Mouse (Mus musculus) lung, embryonic 16.5 days (tissue): ENCODE data around the gene Tpbgl. TPM values are rescaled to one million over a fixed set of nuclear protein-coding genes. Genes with fewer than 3 reads are reported as not detected.

ENCODE experiments used
- ATAC-seq: fragments of 200-750 bp; cut with Nextera tagmentation; 2 replicates; pipeline ENCODE4 v1.8.0; 2017; ENCODE audit warnings: low read depth, mild to moderate bottlenecking, moderate library complexity
- H3K27ac ChIP-seq: fragments of 300-500 bp; sonication (generic); 2 replicates; pipeline ENCODE4 v1.5.1; 2014; ENCODE audit warnings: mild to moderate bottlenecking, control low read depth, low read length
- H3K27me3 ChIP-seq: fragments of 300-500 bp; sonication (generic); 2 replicates; pipeline ENCODE4 v1.6.1; 2014; ENCODE audit warnings: low read depth, low read length, mixed read lengths; ENCODE audit not compliant: control insufficient read depth, insufficient read depth
- H3K36me3 ChIP-seq: fragments of 300-500 bp; sonication (generic); 2 replicates; pipeline ENCODE4 v1.6.1; 2014; ENCODE audit warnings: low read length; ENCODE audit not compliant: control insufficient read depth, insufficient read depth
- H3K4me1 ChIP-seq: fragments of 300-500 bp; sonication (generic); replicated peaks from 2 replicates; pipeline ENCODE4 v1.6.1; 2014; ENCODE audit warnings: low read length, mixed read lengths; ENCODE audit not compliant: control insufficient read depth, insufficient read depth
- H3K4me2 ChIP-seq: fragments of 300-500 bp; sonication (generic); 2 replicates; pipeline ENCODE4 v1.6.1; 2014; ENCODE audit warnings: low read depth, low read length, control low read depth
- H3K4me3 ChIP-seq: fragments of 300-500 bp; sonication (generic); 2 replicates; pipeline ENCODE4 v1.5.1; 2014; ENCODE audit warnings: mild to moderate bottlenecking, low read length, control low read depth
- H3K9ac ChIP-seq: fragments of 300-500 bp; sonication (generic); 2 replicates; pipeline ENCODE4 v1.6.1; 2014; ENCODE audit warnings: low read length, control low read depth
- H3K9me3 ChIP-seq: fragments of 300-500 bp; sonication (generic); 2 replicates; pipeline ENCODE4 v1.6.1; 2016; ENCODE audit warnings: low read length; ENCODE audit not compliant: control insufficient read depth
- WGBS: fragments of 180-500 bp; shearing (Covaris S2); extraction: QIAGEN DNeasy Blood & Tissue Kit; methylation state at CpG from one replicate; pipeline ENCODE4 v1.1.7; 2014; 5-methylcytosine and 5-hydroxymethylcytosine counted together
- polyA plus RNA-seq: library from polyadenylated mRNA; unstranded; fragments of >200 nt; fragmentation: Nextera tagmentation; extraction: Ambion mirVana; gene quantifications from 2 replicates; pipeline ENCODE4 v1.2.1, GENCODE M21; 2015

Tpbgl gene
- polyA plus RNA-seq, 1 experiment from 2014 or later: 0.92 TPM

GRCm38 (mm10) chr7:99592669-99593068 is 34.2 kb downstream of the Tpbgl start:
- H3K4me2 ChIP-seq: no peak overlapping the region
- no peaks in the 10 kb centered on the region for H3K4me1 ChIP-seq
- no peak overlapping the region for H3K27ac ChIP-seq
- WGBS: 90% methylated on average over 3 of the region's 3 CpGs
- no peaks in the 10 kb centered on the region for H3K9me3 ChIP-seq
- H3K27me3 ChIP-seq: no peaks in the 10 kb centered on the region
- peaks cover 26% of the 10 kb centered on the region for H3K36me3 ChIP-seq
- H3K9ac ChIP-seq: no peak overlapping the region
- H3K4me3 ChIP-seq: no peak overlapping the region
- ATAC-seq: no peak

- Histone ChIP-seq H3K9ac (no peak overlapping the region), H3K4me3 (no peak overlapping the region), H3K27me3 (no peaks in the 10 kb centered on the region), H3K36me3 (peaks cover 23% of the 10 kb centered on the region), H3K4me1 (no peaks in the 10 kb centered on the region), H3K4me2 (no peak overlapping the region), H3K9me3 (no peaks in the 10 kb centered on the region), H3K27ac (no peak overlapping the region)
- 71% methylated on average over 5 of the region's 5 CpGs for WGBS
- no peak for ATAC-seq
Observed at GRCm38 (mm10) chr7:99590646-99591045, 36.3 kb downstream of the Tpbgl start.

GRCm38 (mm10) chr7:99590064-99590463 is 36.8 kb downstream of the Tpbgl start:
- H3K36me3 ChIP-seq: peaks cover 19% of the 10 kb centered on the region
- H3K9ac ChIP-seq: no peak overlapping the region
- peak; percentile 31; the same call in 1 of the 2 replicates for ATAC-seq
- no peaks in the 10 kb centered on the region for H3K4me1 ChIP-seq
- H3K4me3 ChIP-seq: no peak overlapping the region
- H3K9me3 ChIP-seq: no peaks in the 10 kb centered on the region
- no peak overlapping the region for H3K4me2 ChIP-seq
- H3K27ac ChIP-seq: no peak overlapping the region
- no peaks in the 10 kb centered on the region for H3K27me3 ChIP-seq
- 22% methylated on average over 3 of the region's 3 CpGs for WGBS

- peaks cover 19% of the 10 kb centered on the region for H3K4me1 ChIP-seq
- no peak overlapping the region for H3K27ac ChIP-seq
- H3K9ac ChIP-seq: no peak overlapping the region
- ATAC-seq: no peak
- H3K4me3 ChIP-seq: no peak overlapping the region
- no peaks in the 10 kb centered on the region for H3K9me3 ChIP-seq
- peaks cover 10% of the 10 kb centered on the region; the same call in 1 of the 2 replicates for H3K36me3 ChIP-seq
- WGBS: 88% methylated on average over 8 of the region's 8 CpGs
- H3K4me2 ChIP-seq: no peak overlapping the region
- H3K27me3 ChIP-seq: no peaks in the 10 kb centered on the region
Observed at GRCm38 (mm10) chr7:99585976-99586375, 40.9 kb downstream of the Tpbgl start.

- Histone ChIP-seq H3K4me1 (peaks cover 35% of the 10 kb centered on the region), H3K27ac (no peak overlapping the region), H3K36me3 (peaks cover 10% of the 10 kb centered on the region; the same call in 1 of the 2 replicates), H3K4me2 (no peak overlapping the region), H3K27me3 (no peaks in the 10 kb centered on the region), H3K4me3 (no peak overlapping the region), H3K9me3 (no peaks in the 10 kb centered on the region), H3K9ac (no peak overlapping the region)
- no peak for ATAC-seq
- WGBS: 76% methylated on average over 5 of the region's 5 CpGs
Observed at GRCm38 (mm10) chr7:99583625-99584024, 43.3 kb downstream of the Tpbgl start.

- Histone ChIP-seq H3K36me3 (0 out of 2 replicates have a peak, but pooled peaks cover 4% of the 10 kb centered on the region), H3K27me3 (no peaks in the 10 kb centered on the region), H3K9ac (no peak overlapping the region), H3K4me3 (no peak overlapping the region), H3K4me2 (no peak overlapping the region), H3K4me1 (peaks cover 35% of the 10 kb centered on the region), H3K27ac (peak overlapping the region; percentile 32; the same call in 1 of the 2 replicates), H3K9me3 (no peaks in the 10 kb centered on the region)
- ATAC-seq: peak; percentile 78
- WGBS: 49% methylated on average over 4 of the region's 4 CpGs
Observed at GRCm38 (mm10) chr7:99582867-99583266, 44.0 kb downstream of the Tpbgl start.

GRCm38 (mm10) chr7:99582306-99582705 is 44.6 kb downstream of the Tpbgl start:
- no peaks in the 10 kb centered on the region for H3K9me3 ChIP-seq
- no peak overlapping the region; the same call in 1 of the 2 replicates for H3K27ac ChIP-seq
- H3K4me3 ChIP-seq: no peak overlapping the region
- WGBS: 40% methylated on average over 7 of the region's 7 CpGs
- H3K4me2 ChIP-seq: no peak overlapping the region
- H3K9ac ChIP-seq: no peak overlapping the region
- 0 out of 2 replicates have a peak, but pooled peaks cover 4% of the 10 kb centered on the region for H3K36me3 ChIP-seq
- H3K4me1 ChIP-seq: peaks cover 35% of the 10 kb centered on the region
- ATAC-seq: peak; percentile 89
- no peaks in the 10 kb centered on the region for H3K27me3 ChIP-seq

GRCm38 (mm10) chr7:99580247-99580646 is 46.7 kb downstream of the Tpbgl start:
- no peak overlapping the region for H3K9ac ChIP-seq
- peaks cover 35% of the 10 kb centered on the region for H3K4me1 ChIP-seq
- H3K27ac ChIP-seq: 0 out of 2 replicates have a peak overlapping the region, but pooled peaks have one; percentile 19
- no peak overlapping the region for H3K4me2 ChIP-seq
- ATAC-seq: no peak
- 0 out of 2 replicates have a peak, but pooled peaks cover 4% of the 10 kb centered on the region for H3K36me3 ChIP-seq
- no peaks in the 10 kb centered on the region for H3K27me3 ChIP-seq
- no peak overlapping the region for H3K4me3 ChIP-seq
- 32% methylated on average over 6 of the region's 6 CpGs for WGBS
- no peaks in the 10 kb centered on the region for H3K9me3 ChIP-seq

GRCm38 (mm10) chr7:99579491-99580190 is 47.3 kb downstream of the Tpbgl start:
- Histone ChIP-seq H3K27ac (0 out of 2 replicates have a peak overlapping the region, but pooled peaks have one; percentile 19), H3K9me3 (no peaks in the 10 kb centered on the region), H3K9ac (no peak overlapping the region), H3K4me3 (no peak overlapping the region), H3K36me3 (0 out of 2 replicates have a peak, but pooled peaks cover 4% of the 10 kb centered on the region), H3K4me2 (no peak overlapping the region), H3K27me3 (no peaks in the 10 kb centered on the region), H3K4me1 (peaks cover 35% of the 10 kb centered on the region)
- WGBS: 26% methylated on average over 16 of the region's 16 CpGs
- no peak for ATAC-seq
